Mouse (Mus musculus) megakaryocyte, embryonic 14.5 days (primary cell): ENCODE measurements around the gene Tmem247.

Source experiments
- FLI1 ChIP-seq: IDR thresholded peaks from 2 replicates; pipeline ENCODE4 v1.6.1; 2012; ENCODE audit warnings: low read length, inconsistent platforms, mixed read lengths
- GATA1 ChIP-seq: IDR thresholded peaks from 3 replicates; pipeline ENCODE4 v1.6.1; 2012; ENCODE audit warnings: mixed read lengths, low read length, inconsistent platforms, borderline replicate concordance

DNA sequence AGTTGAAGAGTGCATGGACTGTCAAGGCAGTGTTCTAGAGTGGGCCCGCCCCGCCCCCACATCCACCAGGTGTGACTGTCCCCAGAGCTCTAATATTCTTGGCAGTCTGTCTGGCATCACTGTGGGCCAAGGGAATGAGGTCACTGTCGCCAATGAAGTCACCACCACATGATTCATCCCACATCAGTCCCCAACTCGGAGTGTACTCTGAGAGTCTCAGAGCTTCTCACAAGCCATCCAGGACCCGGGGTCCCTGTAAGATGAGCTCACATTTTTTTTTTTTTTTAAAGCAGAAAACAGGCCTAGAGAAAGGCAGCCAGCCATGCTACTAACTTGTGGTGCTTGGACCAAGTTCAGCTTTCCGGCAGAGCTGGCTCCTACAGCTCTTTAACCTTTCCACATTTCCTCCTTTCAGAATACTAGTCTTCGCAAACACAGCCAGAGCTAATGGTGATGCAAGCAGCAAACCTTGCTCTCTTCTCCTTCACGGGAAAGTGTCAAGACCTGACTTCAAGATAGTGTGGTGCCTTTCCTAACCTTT lies 44.2 kb downstream of the Tmem247 start:
- no peak for TF ChIP-seq GATA1
- no peak for TF ChIP-seq FLI1
